Mouse (Mus musculus) stomach, postnatal 0 days (tissue): ENCODE measurements at regions not wholly inside any gene's neighbourhood (a gene's known extent, or its start where the extent isn't known, plus 50 kb on each side); places are given as distances from the start of the nearest gene placed in this dataset.

ENCODE experiments used
- CTCF ChIP-seq: IDR thresholded peaks from 2 replicates; pipeline ENCODE4 v1.5.1; 2016; ENCODE audit warnings: antibody characterized with exemption, low read depth, mild to moderate bottlenecking, moderate library complexity
- EP300 ChIP-seq: optimal IDR thresholded peaks from 2 replicates; pipeline ENCODE3; 2016; ENCODE audit warnings: antibody characterized with exemption

DNA sequence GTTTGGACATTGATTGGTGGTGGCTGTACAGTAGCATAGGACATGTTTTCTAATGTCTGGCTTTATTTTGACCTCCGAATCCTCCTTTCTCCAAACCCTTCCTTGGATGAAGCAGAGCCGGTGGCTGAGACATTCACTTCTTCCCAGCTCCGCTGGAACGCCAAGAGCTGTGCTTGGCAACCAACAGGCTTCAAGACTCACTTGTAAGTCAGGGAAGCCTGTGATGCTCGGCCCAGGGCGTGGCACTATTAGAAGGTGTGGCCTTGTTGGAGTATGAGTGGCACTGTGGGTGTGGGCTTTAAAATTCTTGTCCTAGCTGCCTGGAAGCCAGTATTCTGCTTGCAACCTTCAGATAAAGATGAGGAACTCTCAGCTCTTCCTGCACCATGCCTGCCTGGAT lies 132.0 kb upstream of the Clint1 start:
- no peak for TF ChIP-seq CTCF
- no peak for TF ChIP-seq EP300
